Mouse (Mus musculus) monocyte, adult 5-6 weeks (primary cell): ENCODE measurements at regions not wholly inside any gene's neighbourhood (a gene's known extent, or its start where the extent isn't known, plus 50 kb on each side); places are given as distances from the start of the nearest gene placed in this dataset.

Experiments used
- ATAC-seq: fragments of 153-309, 156-312 bp; replicated peaks from 2 replicates; pipeline ENCODE4 v1.8.0; 2017; ENCODE audit warnings: mild to moderate bottlenecking; ENCODE audit not compliant: low TSS enrichment, insufficient number of reproducible peaks, severe bottlenecking, poor library complexity, low FRiP score

DNA sequence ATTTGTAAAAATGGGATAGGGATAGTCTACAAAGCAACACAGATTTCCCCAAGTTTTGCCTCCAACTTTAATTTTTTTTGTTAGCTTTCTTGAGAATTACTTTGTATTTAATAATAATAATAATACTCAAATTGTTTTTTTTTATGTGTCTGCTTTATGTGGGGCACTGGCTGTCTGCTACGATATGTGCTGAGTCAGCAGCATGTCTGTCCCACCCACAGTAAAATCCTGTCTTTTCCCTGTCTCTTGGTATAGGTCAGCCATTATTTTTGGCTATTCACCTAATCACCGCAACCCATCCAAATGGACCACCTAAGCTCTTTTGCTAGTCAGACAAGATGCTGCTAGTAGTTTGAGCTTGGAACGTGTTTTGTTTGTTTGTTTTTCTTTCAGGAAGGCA lies 473.0 kb downstream of the Hs3st4 start:
- ATAC-seq, result no peak

DNA sequence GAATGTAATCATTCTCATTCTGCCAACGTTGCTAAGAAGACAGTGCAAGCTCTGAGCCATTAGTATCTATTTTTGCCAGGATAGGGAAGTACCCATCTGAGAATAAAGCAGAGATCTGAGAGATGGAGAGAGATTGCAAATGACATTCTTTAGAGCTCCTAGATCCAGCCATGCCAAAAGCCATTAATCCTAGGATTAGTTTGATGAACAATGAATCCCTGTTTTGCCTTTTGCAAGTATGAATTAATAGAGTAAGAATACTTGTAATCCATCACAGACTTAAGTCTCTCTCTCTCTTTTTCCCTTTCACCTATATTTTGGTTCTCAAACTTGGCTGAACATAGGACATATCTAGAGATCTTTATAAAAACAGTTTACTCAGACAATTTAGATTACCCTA lies 504.7 kb downstream of the Hs3st4 start:
- no peak for ATAC-seq

DNA sequence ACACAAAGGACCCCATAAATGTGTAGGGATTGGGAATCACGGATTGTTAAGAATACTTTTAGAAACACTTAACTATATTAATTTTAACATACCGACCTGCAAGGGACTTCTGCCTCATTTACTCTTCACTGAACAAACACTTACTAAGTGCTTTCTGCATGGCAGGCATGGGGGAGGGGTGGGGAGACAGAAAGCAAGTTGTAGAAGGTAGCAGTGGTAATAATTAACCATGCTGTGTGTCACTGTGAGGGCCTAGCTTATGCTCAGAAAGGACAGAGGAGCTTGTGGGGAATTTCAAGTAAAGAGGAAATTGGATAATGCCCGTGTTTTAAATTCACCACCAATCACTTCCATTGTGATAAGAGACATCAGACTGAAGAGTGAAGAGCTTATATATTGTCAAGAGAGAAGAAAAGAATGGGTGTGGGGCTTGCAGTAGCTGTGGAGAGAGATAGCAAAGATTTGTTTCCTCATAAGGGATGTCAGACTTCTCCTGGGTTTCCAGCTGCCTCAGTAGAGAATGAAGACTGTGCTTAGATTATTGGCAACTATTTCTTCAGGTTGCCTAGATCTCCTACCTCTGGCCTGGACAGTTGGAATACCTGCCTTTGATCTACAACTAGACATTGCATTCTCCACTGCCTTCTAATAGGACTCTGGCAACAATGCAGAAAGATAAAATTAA lies 508.6 kb downstream of the Hs3st4 start:
- no peak for ATAC-seq

DNA sequence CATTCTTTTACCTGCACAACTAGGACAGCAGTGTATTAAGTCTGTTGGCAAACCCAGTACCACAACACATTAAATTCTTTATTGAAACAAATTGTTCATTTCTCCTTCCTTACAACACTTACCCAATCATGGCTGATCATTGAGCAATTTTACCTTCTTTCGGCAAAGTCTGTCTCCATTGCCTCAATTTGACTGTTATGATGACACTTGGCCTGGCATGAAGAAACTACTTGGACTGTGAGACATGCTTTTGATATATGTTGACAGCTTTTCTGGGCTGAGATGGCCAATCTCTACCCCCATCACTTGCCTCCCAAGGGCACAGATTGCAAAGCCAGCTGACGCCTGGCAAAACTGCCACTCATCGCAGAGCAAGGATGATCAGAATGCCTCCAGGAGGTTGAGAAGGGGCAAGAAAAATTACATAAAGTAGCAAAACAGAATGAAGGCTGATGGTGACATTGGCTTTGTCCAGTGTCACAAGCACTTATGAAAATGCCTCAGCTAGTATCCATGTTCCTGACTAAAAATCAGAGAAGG lies 509.3 kb downstream of the Hs3st4 start:
- no peak for ATAC-seq

DNA sequence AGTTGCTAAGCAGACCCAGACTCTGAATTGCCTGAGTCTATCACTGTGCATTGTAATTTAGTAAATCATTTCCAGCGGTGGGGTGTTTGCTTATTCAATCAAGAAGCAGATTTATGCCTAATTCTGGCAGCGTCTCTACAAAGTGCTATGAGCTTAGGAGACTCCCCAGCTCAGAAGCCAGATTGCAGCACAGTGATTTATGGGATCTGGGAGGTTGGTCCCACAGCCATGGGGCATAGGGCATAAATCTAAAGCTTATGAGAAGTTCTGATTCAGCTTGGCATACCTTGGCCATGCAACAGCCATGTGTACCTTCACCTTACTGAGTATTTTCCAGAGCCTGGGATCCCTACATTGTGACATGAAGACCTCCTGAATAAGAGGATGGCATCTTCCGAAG lies 518.0 kb downstream of the Hs3st4 start:
- no peak for ATAC-seq

DNA sequence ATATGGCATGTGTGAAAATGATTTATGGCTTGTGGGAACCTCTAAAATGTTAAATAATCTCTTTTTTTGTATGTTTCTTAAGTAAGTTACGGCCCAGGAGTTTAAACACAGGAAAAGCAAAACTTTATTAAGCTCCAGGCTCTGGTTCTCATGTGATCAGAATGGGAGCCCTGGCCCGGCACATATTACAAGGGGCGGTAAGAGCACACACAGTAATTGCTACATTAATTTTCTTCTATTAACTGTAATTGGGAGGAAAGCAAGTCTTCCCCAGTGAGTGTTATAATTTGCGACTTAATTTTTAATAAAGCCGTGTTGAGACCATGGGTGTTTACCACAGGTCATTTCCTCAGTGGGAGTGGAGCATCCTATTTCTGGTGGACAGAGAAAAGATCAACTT lies 520.1 kb downstream of the Hs3st4 start:
- no peak for ATAC-seq

DNA sequence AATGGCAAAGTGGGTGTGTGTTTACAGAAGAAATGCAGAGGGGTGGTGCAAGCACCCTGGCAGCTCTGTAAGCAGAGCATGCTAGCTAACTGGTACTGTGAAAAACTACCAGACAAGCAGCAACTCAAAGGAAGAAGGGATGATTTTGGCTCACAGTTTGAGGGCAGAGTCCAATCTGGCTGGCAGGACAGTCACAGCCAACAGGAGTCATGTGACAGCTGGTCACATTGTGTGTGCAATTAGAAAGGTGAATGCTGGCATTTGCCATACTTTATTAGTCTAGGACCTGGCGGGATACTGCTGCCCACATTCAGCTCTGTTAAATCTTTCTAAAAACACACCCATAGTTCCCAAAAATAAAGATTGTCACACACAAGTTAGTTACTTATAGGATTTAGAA lies 566.4 kb downstream of the Hs3st4 start:
- no peak for ATAC-seq

DNA sequence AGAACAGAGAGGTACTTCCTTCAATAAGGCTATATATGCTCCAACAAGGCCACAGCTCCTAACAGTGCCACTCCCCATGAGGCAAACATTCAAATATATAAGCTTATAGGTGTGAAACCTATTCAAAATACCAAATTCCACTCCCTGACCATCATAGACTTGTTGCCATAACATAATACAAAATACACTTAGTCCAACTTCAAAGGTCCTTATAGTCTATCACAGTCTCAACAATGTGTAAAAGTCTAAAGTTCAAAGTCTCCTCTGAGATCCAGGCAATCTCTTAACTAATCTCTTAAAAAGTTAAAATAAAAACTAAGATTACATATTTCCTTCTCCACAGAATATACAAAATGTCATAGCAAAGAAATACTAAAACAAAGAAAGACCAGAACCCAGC lies 574.5 kb downstream of the Hs3st4 start:
- ATAC-seq, result no peak

DNA sequence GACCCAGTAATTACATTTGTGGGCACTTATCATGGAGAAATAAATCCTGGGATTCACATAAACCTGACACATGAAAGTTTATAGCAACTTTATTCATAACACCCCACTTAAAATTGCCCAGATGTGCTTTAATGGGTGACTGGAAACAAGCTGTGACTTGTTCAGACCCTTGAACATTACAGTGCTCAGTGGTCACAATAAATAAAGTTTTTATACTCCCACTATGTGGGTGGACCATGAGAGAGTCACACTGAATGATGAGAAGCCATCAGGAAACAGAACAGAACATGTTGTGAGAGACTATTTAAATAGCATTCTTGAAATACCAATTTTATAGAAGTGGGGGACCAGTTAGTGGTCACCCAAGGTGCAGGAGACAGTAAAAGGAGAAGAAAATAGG lies 588.1 kb downstream of the Hs3st4 start:
- no peak for ATAC-seq

DNA sequence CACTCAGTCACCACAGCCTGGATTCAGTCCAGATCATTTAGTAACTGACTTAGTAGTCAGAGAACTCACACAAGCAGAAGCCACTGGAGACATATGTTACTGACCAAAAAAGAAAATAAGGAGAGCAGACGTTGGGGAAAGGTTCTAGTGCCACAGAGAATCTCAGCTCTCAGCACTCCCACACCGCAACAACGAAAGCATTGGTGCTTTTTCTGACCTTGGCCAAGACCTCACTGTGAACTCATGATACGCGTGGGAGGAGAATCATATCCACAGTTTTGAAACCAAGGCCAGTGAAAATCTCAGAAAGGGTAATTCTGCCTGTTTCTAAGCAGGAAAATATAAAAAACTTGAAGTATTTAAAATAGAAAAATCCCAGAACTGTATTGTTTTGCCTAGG lies 591.0 kb downstream of the Hs3st4 start:
- ATAC-seq, result no peak

DNA sequence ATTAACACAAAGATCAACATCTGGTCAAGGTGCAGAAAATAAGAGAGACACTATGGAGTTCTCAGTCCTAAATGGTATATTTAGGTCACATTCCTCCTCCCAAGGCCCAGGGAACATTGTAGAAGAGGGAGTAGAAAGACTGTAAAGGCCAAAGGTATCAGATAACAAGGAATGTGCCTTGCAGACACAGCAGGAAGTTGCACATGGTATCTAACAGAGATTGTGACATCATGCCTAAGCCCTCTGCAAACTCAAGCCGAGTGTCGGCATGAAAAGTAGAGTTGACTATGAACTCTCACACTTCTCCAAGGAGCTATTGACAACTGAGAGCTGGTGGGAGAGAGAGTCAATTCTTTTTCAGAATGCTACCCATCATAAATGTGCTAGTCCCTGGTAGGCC lies 598.7 kb downstream of the Hs3st4 start:
- ATAC-seq, result no peak

DNA sequence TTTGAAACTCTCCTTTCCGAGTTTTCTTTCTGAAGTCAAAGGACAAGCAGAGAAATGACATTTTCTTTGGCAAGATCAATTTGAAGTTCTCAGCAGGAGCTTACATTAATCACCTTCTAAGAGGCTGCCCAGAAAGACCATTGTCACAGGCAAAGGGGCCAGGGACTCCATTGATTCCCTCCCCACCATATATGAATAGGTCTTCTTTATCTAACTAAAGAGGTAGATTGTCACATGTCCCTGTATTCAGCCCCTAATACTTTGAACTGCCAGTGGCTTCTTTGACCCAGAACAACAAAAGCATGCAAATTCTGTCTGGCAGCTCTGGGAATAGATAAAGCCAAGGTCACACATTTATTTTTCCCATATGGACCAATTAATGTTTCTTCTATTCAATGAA lies 602.6 kb downstream of the Hs3st4 start:
- no peak for ATAC-seq

DNA sequence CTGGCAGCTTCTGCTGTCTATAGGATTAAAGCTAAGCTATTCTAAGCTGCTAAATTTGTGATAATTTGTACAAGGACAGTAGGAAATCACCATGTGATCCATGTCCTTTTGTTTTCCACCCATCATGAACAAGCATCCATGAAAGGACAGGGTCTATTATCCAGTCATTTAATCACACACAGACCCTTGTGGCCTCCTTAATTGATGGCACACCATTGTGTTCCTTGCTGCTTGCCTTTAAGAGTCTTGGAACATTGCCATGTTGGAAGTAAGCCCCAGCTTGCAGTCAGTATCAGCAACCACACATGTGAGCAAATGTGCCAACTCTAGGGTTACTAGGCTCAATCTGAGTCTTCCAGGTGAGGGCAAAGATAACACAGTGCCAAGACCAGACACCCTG lies 608.7 kb downstream of the Hs3st4 start:
- no peak for ATAC-seq

DNA sequence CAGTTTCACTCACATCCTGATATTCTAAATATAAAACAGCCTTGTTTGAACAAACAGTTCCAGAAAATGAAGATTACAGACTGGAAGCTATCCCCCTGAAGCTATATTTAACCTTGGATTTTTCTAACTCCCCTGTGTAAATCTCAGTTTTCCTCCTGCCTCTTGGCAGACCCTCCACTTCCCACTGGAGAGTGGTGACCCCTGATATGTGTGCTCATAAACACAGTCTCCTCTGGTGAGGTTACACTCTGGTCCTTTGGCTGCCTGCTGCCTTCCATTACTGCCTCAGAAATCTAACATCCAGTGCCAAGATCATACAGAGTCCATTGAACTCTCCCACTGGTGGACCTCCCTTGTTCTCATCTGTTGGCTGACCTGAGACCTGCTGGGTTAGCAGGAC lies 610.8 kb downstream of the Hs3st4 start:
- ATAC-seq, result no peak

DNA sequence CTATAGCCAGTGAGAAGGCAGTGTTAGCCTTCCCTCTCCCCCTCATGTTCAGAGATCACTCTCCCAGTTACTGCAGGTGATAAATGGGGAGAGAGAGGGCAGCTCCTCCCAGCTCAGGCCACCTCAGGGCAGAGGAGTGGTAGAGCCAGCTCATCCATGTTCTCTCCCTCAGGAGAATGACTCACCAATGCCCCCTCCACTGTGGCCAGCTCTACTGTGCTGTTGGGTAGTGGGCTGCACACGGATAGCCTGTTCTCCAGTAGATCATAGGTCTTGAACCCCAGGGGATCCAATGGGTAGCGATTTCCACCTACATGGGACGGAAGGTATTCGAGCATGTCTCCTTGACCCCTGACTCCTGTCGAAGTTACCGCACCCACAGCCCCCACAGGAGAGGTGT lies 618.1 kb downstream of the Hs3st4 start:
- ATAC-seq, result no peak

DNA sequence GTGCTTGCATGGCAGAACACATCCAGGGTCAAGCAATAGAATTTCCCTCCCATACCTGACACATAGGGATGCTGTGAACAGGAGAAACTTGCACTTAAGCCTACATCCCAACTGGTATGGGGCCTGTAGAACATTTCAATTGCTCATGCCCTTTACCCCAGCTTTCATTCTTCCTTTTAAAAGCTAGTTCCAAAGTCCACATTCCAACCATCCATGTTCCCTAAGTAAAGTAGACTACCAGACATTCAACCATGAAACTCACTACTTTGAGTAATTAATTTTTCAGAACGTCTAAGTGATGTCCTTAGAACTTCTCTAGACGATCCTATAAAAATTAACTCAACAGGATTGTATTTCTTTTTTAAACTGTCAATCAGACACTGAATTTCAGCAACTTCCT lies 621.9 kb downstream of the Hs3st4 start:
- no peak for ATAC-seq

DNA sequence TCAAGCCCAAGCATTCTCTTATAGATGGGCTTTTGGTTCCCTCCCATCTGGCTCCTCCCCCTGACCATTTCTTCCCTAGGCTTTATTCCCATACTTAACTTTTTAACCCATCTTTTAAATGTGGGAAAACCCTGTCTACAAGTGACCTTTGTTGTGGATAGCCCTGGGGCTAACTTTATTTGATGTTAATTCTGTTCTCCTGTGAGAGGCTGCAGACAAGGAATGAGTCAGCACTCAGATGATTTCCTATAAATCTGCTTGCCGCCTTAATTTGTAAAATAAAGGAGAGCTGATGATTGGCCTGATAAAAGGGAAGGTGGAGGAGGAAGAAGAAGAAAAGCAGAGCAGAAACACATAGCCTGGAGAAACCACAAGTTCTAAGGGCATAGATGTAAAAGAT lies 623.3 kb downstream of the Hs3st4 start:
- no peak for ATAC-seq

DNA sequence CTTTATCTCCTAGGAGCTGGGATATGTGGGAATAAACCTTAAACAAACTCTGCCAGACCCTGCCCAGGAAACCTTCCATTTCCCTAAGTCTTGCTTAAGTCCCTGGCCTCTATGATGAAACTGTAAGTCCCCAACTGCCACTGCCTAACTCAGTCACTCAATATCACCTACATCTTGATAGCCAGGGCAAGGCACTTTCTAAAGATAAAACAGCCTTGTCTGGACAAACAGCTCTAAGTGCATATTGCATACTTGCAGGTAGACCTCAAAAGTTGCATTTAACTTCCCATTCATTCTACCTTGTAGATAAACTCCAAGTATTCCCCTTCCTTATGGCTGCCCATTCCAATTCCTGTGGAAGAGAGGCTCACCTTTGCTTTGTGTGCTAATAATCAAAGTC lies 624.4 kb downstream of the Hs3st4 start:
- ATAC-seq, result no peak

DNA sequence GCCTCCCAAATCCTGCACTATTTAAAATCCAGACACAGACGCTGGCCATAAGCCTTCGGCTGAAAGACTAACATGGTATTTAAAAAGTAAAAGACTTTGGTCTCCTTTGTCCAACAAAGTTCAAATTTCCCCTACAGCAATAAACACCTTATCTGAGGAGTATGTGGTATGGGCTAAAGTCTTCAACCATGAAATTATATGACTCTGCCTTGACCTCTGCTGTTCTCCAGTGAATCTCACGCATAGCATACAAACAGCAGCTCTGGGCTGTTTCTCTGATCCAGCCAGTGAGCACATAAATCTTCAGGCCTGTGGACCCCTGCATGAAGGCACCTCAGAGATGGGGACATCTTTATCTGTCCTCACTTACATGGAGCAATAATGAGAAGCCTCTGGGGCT lies 627.8 kb downstream of the Hs3st4 start:
- ATAC-seq, result no peak

DNA sequence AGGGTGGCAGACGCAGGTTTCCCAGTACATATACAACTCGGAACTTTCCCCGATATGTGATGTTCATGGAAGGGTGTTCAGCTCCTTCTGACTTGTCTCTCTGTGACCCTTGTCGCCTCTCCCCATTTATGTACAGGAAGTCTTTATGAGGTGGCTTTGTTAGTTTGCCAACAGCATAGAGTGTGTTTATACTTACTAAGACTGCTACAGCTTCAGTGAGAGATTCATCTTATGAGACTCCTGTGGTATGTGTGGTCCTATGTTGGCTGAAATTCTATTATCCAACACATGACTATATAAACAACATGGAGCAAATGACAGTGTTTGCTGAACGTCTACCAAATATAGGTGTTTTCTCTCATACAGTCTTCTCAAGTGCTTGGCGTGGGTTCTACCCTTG lies 664.5 kb downstream of the Hs3st4 start:
- ATAC-seq, result no peak
